Mouse (Mus musculus) CD4-positive, CD25-positive, alpha-beta regulatory T cell, adult 2 months (primary cell): Measurements from ENCODE around the gene Zbtb8b.
"Not testable (repeated sequence)": the region's sequence is repeated elsewhere in the genome, so short reads cannot be mapped to it uniquely, and the experiment has no call there.

ENCODE experiments used
- DNase-seq: peaks from one replicate; pipeline ENCODE4 v3.0.0-alpha.2; 2012; ENCODE audit warnings: low read depth, low spot score

The Zbtb8b gene

GRCm38 (mm10) chr4:129416478-129416877, 24.2 kb downstream of the Zbtb8b start:
- DNase-seq, result no peak

- DNase-seq, result peak; percentile 9
These were observed 24.8 kb downstream of the Zbtb8b start for GRCm38 (mm10) chr4:129415892-129416291.

GRCm38 (mm10) chr4:129410991-129411390, 29.7 kb downstream of the Zbtb8b start:
- no peak for DNase-seq

- not testable (repeated sequence) for DNase-seq
These were observed 30.1 kb downstream of the Zbtb8b start for GRCm38 (mm10) chr4:129410532-129410931.

- peak; percentile 78 for DNase-seq
These were observed 34.2 kb downstream of the Zbtb8b start for GRCm38 (mm10) chr4:129406447-129406846.

GRCm38 (mm10) chr4:129399813-129400212, 40.8 kb downstream of the Zbtb8b start:
- no peak for DNase-seq

DNA sequence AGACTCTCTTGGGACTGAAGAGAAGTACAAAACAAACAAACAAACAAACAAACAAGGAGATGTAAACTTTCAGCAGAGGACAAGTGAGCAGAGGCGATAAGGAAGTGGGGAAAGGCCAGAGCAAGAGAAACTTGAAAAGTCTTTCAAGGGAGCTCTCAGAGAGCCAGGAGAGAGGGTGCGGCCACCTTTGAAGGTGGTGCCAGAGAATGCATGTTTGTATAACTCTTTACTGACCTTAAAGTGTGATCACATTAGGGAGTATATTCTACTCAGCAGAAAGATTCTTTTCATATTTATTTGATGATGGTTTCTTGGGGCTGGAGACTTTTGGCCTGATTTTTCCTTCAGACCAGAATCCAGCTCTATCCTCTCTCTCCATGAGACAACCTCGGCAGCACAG, 43.7 kb downstream of the Zbtb8b start:
- DNase-seq, result no peak

DNA sequence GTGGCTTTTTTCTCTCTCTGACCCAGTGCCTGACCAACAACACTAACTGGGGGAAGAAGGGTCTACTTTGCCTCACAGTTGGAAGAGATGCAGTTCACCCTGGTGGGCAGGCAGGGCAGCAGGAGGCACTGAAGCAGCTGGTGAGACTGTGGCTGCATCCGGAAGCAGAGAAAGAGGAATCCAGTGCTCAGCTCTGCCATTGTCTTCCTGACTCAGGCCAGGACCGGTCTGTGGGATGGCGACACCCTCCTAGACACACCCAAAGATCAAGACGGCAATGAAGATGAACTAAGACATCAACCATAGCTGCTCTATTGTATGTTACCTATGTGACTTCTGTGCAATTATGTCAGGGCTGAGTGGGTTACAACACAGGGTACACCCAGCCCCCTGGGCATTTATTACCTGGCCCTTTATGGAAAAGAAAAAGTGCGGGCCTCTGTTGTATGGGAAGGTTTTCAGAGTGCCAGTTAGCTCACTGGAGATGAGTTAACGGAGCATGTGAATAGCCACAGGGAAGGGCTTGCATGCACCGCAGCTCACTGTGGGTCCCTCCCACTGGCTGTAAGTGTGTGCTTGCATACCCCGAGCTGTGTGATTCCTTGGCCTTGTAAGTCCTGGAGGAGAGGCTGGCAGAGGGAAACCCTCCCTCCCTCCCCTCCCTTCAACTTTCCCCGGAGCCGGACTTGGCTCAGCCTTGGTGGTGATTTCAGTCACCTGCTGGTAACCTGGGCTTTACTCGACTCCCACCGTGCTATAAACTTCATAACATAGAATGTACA, 46.4 kb downstream of the Zbtb8b start:
- no peak for DNase-seq

GRCm38 (mm10) chr4:129390936-129391557, 49.6 kb downstream of the Zbtb8b start:
- no peak for DNase-seq

DNA sequence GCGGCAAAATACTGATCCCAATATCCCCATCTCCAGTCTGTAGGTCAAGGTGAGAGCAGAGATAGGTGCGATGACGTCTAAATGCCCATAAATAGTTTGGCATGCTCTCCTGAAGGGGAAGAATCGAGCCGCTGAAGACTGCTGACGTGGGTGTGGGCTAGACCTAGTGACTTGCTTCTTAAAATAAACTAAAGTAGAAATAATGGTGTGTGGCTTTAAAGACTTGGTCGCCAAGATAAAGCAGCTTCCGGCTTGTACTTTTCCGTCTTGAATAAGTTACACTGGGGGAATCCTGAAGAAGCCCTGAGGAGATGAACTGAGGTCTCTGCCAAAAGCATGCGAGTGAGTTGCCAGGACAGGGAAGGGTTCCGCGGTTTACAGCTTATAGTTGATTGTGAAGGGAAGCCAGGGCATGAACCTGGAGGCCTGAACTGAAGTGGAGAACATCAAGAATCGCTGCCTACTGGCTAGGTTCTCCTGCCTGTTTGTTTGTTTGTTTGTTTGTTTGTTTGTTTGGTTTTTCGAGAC, 50.4 kb downstream of the Zbtb8b start:
- DNase-seq, result no peak

DNA sequence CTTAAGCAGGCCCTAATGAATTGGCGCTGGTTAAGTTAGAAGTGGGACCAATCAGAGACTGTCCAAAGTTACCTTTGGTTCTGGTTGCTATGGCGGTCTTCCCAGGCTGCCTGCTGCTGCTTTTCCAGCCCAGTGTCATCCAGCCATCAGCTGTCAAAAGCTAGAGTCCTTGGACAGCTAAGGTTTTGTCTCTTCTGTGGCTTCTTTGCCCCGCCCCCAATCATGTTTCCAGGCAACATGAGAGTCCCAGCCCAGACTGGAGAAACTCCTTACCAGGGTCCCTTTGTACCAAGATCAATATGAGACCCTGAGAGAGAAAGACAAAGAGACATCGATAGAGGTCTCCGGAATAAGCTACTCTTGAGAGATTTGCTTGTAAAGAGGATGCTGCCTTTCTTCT, 52.2 kb downstream of the Zbtb8b start:
- DNase-seq, result no peak

DNA sequence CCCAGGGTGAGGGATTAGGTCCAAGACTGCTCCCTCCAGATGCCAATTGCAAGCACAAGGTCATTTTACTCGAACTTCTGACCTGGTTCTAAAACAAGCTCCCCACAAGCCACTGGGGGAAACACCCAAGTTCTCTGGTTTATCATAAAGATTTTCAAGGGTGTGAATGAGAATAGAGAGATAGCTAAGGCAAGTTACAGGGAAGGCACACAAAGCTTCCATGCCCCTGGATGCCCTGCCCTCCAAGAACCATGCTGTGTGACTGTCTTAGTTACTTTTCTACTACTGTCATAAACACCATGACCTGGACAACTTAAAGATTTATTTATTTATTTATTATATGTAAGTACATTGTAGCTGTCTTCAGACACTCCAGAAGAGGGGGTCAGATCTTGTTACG, 53.7 kb downstream of the Zbtb8b start:
- no peak for DNase-seq

- no peak for DNase-seq
These were observed 54.2 kb downstream of the Zbtb8b start for GRCm38 (mm10) chr4:129386269-129386946.

DNA sequence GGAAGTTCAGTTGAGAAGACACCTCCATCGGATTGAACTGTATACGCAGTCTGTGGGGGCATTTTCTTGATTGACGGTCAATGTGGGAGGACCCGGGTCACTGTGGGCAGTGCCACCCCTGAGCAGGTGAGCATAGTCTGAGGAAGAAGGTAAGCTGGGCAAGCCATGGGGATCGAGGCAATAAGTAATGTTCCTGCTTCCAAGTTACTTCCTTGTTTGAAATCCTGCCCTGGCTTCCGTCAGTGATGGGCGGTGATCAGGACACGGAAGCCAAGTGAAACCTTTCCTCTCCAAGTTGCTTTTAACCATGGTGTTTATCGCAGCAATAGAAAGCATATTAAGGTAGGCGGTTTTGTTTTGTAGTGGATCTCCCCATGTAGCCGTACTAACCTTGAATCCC, 55.0 kb downstream of the Zbtb8b start:
- no peak for DNase-seq

GRCm38 (mm10) chr4:129384440-129384839, 56.2 kb downstream of the Zbtb8b start:
- no peak for DNase-seq

DNA sequence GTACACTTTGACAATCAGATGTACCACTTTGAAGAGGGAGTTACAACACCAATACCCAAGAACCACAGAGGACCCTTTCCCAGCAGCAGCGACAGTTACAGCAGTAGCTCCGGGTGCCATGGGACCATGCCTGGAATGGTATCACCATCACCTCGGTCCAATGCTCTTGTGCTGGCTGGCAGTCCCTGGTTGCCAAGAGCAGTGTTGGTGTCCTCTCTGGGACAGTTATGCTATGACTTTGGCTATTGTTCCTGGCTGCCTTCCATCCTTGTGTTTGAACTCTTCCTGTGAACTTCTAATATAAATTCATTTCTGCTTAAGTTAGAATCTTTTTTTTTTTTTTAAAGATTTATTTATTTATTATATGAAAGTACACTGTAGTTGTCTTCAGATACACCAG, 57.1 kb downstream of the Zbtb8b start:
- no peak for DNase-seq

DNA sequence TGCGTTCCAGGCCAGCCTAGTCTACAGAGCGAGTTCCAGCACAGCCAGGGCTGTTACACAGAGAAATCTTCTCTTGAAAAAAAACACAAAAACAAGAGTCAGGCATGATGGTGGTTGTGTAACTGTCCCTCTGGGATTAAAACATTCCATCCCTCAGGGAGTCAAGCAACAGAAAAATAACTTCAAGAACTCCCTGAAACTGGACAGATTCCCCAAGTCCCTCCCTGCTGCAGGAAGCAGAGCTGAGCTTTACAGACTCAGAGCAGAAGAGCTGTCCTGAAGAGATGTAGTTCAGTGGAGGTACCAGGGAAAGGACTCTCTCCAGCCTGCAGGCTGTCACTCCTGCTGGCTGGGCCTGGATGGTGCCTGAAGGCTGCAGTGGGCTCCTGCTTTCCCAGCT, 58.2 kb downstream of the Zbtb8b start:
- DNase-seq, result no peak

GRCm38 (mm10) chr4:129382029-129382428, 58.6 kb downstream of the Zbtb8b start:
- no peak for DNase-seq

DNA sequence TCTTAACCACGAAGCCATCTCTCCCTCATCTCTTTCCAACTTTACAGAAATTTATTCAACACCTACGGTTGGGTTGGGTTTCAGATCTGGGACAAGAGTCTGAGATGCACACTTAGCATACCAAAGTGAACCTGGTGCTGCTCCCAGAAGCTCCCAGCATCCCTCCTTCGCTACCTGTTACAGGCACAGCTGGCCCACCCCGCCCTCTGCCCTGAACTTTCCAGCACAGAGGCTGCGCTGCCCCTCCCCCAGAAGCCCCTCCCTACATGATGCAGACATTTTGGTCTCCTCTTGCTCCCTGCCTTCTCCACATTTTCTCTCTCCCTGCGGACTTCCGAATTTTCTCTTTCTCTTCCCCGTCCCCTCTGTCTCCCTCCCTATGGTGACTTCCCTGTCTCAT, 59.5 kb downstream of the Zbtb8b start:
- no peak for DNase-seq

- no peak for DNase-seq
These were observed 60.8 kb downstream of the Zbtb8b start for GRCm38 (mm10) chr4:129379805-129380204.

DNA sequence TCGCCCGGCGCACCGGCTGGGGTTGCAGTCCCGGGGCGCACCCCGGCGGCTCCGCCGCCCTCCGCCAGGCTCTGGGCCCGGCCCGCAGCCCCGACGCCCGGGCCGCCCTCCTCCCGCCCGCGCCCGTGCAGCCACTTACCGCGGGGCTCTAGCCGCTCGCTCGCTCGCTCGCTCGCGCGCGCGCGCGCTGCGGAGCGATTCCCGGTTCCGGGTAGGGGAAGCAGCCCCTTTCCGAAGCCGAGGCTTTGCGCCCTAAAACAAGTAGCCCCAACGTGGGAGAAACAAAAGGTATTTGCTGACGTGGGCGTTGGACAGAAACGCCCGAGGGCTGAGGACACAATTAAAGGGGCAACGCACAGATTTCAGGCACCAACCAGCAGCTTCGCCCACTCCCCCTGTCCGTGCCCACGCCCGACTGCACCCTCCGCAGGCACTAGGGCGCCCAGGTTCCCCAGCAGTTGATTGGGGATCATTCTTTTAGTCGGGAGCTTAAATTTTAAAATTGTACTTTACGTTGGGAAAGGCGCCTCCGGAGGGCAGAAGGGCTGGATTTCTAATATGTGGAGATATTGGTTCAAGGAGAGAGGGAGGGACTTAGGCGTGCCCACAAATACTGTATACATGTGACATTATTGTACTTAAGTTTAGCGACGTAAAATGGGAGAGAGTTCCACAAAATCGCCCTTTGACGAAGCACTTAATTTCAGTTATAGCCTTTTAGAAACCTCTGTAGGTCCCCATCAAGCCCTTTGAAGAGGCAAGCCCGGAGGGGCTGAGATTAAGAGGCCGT, 62.9 kb downstream of the Zbtb8b start, which contains the start of gene Zbtb8a:
TSS of gene Zbtb8a (minus strand) at position 516 of the 790 bp plus-strand sequence.
- peak; percentile 62 for DNase-seq
